Mouse (Mus musculus) lung, postnatal 14 days (tissue): ENCODE results near the gene Hnrnpul2.
A peak's percentile ranks its signal among the peaks of the same experiment; 100 is the strongest.

ENCODE experiments used
- DNase-seq: peaks from one replicate; pipeline ENCODE4 v3.0.0; 2021

Hnrnpul2 gene

DNA sequence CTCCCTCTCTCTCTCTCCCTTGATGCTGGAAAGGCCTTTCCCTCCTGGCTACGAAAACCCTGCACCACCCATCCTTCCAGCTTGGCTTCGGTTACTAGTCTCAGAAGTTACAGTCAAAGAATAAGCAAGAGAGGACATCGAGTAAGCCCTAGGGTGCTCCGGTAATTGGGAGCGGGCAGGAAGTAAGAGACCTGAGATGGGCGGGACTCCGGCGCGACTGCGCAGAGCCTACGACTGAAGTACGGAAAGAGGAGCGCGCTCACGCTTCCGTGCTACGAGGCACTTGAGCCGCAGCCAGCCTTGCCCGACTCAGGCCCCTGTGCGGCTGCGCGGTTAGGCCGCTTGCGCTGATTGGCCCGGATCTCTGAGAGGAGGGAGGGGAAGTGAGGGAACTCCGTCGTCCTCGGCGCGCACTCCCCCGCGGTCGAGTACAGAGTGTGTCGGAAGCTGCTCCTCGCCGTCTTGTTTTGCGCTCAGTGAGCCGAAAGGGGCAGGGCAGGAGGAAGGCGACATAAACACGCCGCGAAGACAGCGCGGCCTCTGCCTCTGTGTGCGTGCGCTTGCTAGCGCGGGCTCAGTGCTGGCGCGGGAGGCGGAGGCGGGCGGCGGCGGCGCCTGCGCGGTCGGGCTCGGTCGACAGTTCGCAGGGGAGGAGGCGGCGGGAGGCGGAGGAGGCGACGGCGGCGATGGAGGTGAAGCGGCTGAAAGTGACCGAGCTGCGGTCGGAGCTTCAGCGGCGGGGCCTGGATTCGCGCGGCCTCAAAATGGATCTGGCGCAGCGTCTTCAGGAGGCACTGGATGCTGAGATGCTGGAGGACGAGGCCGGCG lies at the start of gene Hnrnpul2:
Gene Hnrnpul2, plus strand, starts transcription at position 415 of the 828 bp plus-strand sequence.
- peak; percentile 98 for DNase-seq

DNA sequence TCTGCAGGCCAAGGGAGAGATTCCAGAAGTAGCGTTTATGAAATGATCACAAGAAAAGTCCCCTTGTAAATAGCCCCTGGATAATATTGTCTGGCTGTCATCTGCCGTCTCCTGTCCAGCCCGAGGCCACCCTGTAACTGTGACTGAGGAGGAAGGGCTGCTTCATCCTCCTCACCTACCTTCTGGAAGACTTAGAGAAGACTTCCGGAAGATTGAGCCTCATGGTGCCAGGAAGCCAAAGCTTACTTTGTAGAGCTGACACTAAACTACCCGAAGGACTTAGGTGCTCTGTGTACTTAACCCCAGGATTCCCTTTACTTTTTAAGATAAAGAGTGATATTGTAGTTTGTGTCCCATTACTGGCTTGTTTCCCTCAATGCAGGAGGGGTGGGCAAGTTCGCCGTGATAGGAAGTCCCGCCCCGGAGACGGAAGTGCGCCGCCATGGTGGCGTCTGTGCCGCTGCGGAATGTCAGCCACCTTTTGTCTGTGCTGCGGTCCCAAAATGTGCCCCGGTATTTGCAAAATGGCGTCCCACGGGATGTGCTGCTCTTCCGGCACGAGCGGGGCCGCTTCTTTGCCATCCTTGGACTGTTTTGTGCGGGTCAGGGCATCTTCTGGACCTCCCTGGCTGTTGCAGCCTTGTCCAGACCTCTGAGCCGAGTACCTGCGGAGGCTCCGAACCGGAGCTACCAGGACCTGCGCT lies 49.1 kb upstream of the Hnrnpul2 start, which contains the start of gene Tmem223:
Gene Tmem223, plus strand, starts transcription at position 430 of the 704 bp plus-strand sequence.
- peak; percentile 84 for DNase-seq

DNA sequence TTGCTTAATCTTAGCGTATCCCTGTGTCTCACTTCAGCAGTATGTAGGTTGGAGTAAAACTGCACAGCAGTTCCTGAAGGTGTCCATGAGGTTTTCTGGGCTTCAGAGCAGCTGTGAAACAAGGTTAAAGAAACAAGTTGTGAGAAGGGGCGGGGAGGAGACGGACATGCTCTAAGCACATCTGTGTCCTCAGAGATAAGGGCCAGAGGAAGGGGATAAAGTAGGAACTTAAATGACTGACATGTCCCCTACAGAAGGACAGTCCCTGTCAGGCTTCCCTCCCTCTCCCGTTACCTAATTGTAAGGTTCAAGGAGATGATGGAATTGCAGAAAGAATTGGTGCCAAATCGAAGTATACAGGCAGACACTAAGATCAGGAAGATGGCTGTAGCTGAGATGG lies 46.8 kb upstream of the Hnrnpul2 start:
- DNase-seq = no peak

DNA sequence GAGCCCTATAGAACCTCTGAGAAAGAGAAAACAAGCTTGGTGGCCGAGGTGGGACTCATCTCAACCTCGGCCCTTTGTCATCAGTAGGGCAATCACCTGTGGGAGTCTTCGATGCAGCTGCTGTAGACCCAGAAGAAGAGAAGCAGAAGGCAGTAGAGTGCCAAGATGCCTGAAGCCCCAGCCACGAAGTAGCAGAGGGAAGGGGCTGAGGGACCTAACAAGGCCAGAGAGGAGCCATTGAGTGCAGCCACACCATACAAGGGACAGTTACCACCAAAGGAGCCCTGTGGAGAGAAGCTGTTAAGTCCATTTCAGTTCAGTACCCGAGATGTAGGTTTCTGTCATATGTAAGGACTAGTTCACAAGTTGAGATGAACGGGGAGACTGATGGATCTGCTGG lies 46.4 kb upstream of the Hnrnpul2 start:
- no peak for DNase-seq

DNA sequence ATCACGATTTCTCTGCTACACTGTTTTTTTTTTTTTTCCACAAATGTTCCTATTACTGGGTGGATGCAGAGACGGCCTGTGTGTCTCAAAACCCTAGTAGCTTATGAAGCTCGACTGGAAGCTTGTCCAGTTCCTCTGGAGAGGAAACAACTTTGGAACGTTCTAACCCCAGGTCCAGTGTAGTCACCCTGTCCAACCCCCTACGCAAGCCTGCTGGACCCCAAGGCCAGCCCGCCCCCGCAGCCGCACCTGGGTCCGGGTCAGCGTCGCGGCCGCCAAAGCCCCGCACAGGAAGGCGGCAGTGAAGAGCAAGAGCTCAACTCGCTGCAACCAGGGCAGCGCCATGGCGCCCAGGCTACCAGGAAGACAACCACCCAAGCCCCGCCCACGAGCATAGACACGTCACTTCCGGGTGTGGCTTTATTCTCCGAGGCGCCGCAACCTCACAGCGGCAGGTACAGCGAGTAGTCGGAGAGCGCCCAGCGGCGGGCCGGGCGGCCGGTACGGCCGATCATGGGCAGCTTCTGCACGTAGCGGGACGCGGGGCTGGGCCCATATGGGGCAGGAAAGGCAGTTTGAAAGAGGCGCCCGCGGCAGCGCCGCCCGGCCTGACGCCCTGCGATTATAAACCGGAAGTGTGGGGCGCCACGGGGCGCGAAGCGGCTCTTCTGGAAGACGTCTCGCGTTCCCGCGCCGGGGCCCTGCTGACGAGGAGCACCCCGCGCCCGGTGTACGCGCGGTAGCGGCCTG lies 45.5 kb upstream of the Hnrnpul2 start, which contains the start of gene Tmem179b:
Gene Tmem179b, minus strand, starts transcription at position 382 of the 750 bp plus-strand sequence.
- DNase-seq = peak; percentile 98

DNA sequence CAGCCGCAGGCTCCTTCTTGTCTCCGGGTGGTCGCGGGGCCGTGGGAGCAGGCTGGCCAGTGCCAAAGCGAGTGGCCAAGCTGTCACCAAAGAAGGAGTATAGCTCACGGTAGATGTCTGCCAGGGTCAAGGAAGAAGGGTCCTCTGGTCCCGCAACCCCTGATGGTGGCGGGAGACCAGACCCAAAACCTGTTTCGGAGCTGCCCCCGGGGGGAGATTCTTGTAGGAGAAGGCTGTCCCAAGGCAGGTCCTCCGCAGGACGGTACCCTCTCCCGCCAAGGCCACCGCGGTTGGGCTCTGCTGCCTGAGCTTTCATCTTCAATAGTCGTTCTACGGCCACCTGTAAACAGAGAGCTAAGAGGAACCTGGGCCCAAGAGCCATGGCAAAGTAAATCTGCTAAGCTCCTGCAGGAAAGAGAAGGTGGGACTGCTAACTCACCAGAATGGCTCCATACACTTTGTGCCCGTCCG lies 44.8 kb upstream of the Hnrnpul2 start:
- DNase-seq = peak; percentile 10

DNA sequence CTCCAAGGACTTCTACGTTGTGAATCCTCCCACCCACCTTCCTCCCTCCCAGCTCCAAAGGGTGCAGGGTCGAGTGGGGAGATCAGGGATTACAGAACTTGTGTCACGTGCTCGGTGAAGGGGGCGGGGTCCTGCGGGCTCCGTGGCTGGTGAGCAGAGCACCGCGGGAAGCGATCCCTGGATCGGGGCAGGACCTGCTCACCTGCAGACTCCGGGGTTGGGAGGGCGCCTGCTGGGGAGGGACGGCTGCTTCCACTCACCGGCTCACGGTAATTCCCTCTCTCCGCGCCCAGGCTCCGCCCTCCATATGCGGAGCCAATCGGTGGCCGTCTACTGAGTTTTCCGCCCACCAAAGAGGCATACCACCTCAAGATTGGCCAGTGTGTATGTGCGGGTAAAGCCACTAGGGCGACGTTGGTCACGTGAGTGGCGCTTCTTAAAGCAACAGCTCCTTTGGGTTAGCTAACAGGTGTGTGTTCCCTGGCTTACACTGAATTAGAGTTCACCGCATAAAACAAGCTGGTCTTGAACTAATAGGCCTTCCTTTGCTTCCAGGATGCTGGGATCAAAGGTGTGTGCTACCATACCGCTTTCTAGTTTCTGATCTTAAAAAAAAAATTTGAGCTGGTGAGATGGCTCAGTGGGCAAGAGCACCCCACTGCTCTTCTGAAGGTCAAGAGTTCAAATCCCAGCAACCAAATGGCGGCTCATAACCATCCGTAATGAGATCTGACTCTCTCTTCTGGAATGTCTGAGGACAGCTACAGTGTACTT lies 33.6 kb upstream of the Hnrnpul2 start, which contains the start of gene Taf6l:
Gene Taf6l, minus strand, starts transcription at position 410 of the 774 bp plus-strand sequence.
- DNase-seq = peak; percentile 91

DNA sequence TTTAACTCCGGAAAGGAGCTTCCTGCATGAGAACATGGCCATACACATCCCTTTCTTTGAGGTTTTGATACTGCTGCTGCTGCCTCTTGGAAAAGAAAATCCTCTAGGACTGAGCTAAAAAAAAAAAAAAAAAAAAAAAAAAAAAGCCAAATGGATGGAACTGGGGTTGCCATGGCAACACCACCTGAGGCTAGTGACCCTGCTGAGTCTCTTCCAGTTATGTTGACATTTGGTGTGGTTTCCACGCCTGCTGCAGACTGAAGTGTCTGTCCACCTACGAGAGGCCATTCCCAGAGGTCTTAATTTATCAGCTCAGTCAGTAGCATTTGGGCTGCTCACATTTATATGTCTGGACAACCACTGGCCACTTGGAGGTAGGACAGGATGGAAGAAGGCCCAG lies 31.3 kb upstream of the Hnrnpul2 start:
- no peak for DNase-seq

DNA sequence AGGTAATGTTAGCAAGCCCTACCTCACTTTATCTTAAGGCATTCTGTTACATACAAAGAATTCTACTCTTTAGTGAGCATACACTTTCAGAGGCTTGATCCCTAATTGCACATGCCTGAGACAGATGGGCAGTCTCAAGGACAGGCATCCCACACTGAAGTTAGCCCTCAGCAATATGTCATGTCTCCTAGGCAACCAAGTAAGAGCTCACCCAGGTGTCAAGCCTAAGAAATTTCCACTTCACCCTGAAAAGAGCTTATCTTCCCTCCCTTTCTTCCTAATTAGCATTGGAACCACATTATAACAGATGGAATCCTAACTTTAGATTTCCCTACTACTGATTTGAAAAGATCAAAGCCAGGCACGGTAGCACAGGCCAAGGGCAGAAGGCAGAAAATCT lies 30.6 kb upstream of the Hnrnpul2 start:
- no peak for DNase-seq

DNA sequence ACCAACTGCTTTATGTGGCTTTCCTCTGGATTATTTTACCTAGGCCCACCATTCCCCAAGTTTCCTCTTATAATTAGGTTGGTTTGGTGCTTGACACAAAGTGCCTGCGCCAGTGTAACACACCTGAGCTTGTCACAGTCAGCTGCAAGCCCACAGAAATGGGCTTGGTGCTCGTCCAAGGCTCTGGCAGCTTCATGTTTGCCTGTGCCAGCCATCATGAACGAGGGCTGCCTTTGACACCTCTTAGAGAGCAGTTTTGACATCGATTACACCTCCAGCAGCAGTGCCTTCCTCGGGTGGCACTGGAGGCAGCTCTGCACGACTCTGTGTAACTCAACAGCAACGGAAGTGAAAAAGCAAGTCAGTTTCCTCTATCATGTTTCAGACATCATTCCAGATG lies 29.6 kb upstream of the Hnrnpul2 start:
- no peak for DNase-seq

DNA sequence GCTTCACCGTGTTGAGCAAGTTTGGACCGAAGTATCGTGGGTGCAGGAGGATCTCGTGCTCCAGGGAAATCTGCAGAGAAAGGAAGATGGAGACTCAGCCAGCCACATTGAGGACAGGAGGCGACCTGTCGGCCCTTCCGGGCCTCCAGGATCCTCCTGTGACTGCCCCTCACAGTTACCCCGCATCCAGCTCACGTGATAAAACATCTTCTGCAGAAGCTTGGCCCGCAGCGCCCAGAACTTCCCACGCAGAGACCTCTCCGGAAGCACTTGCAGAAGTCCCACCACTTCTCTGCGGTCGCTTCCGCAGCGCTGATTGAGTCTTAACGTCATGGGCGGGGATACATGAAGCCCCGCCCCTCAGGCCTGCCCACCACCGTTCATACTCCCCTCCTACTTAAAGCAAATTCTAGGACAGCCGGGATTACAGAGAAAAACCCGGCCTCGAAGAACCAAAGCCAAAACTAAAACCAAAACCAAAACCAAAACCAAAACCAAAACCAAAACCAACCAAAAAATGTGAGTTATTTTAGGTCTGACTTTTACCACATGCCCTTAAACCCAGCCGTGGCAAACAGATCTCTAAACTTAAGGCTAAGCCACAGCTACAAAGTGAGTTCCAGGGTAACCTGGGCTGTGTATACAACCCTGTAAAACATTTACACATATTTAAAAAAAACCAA lies 21.4 kb upstream of the Hnrnpul2 start, which contains the start of gene Polr2g:
Gene Polr2g, minus strand, starts transcription at position 314 of the 683 bp plus-strand sequence.
- peak; percentile 91 for DNase-seq

DNA sequence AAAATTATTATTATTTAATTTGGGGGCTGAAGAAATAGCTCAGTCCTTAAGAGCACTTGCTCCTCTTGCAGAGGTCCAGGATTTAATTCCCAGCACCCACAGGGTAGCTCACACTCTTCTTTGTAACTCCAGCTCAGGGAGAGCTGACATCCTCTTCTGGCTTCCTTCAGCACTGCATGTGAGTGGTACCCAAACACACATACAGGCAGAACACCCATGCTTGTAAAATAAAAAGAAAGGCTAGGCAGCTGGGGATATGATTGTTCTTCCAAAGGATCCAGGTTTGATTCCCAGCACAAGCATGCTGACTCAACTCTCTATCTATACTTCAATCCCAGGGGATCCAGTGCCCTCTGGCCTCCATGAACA lies 20.9 kb upstream of the Hnrnpul2 start:
- DNase-seq = no peak

DNA sequence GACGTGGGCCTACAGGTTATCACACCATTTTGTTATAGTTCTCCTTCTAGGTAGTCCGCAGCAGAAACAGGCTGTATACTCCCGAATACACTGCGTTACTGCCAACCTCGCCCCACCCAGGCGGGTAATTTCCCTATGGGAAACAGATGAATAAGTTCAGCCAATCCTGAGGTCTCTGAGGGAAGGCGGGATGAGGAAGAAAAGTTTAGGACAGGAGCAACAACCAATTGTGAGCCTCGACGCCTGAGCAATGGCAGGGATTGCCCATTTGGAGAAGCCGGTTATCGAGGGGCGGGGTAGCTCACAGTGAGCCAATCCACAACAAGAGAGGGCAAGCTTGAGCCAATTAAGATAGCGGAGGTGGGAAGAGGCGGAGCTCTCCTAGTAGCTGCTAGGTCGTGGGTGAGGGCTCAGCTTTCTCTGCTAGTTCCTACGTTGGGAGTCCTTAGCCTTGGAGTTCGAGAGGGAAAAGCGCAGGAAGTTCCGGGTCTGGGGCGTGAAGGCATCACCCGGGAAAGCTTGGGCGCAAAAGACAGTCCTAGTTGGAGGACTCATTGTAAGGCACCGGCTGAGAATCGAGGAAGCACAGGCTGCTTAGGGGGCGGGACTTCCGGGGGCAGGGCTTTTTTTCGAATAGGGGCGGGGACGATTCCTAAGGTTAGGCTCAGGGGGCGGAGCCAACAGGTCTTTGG lies 17.5 kb upstream of the Hnrnpul2 start, which contains the start of gene Zbtb3:
Gene Zbtb3, plus strand, starts transcription at position 426 of the 692 bp plus-strand sequence.
- DNase-seq = peak; percentile 91

DNA sequence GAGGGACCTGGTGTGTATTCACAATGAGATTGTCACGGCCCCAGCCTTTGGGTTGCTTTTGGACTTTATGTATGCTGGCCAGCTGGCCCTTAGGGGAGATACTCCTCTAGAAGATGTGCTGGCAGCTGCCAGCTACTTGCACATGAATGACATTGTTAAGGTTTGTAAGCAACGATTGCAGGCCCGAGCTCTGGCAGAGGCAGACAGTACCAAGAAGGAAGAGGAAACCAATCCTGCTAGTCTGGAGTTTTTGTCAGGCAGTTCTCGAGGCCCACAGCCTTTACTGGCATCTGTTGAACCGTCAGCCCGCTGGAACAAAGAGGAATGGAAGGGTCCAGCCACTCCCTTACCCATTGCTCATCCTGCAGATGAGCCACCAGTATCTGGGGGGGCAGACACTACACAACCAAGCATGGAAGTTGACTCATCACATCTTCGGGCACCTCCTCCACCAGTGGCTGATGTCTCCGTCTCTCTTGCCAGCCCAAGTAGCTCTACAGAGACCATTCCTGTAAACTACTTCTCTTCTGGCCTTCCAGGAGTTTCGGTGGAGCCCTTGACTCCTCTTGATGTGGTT lies 16.5 kb upstream of the Hnrnpul2 start:
- no peak for DNase-seq

DNA sequence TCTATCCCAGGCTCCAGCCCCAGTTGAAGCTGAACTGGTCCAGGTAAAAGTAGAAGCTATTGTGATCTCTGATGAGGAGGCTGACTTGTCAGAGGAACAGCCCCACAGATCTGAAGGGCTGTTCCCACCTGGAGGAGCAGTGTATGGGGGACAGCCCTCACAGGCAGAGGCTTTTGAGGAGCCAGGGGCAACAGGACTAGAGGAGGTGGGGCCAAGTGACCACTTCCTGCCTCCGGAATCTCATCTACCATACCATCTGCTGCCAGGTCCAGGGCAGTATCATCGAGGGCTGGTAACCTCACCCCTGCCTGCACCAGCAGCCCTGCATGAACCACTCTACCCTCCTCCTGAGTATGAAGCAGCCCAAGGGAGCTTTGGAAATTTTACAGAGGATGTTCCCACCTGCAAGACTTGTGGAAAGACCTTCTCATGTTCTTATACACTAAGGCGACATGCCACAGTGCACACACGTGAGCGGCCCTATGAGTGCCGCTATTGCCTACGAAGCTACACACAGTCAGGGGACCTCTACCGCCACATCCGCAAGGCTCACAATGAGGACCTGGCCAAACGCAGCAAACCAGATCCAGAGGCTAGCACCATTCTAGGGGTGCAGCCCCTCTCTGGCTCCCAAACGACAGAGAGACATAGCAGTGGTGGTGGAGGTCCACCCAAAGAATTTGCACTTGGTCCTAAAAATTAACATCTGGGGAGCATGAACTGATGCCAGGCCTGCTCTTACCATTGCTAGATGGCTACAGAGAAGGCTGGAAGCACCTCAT lies 15.7 kb upstream of the Hnrnpul2 start:
- no peak for DNase-seq

DNA sequence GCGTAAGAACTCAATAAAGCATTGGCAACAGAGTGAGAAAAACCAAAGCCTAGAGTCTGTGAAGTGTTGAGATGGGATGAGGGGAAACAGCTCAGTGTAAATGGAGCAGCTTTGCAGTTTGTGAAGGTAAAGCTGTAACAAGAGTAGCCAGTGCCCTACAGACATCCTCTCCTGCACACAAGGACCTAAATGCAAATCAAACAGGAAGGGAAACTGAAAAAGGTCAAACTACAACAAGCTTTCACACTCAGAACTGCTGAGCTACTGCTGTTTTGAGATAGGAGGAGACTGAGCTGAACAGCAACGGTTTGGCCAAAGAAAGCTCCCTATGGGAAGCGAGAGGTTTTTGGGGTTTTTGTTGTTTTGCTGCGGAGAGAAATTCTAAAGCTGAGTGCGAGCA lies 13.0 kb upstream of the Hnrnpul2 start:
- no peak for DNase-seq

DNA sequence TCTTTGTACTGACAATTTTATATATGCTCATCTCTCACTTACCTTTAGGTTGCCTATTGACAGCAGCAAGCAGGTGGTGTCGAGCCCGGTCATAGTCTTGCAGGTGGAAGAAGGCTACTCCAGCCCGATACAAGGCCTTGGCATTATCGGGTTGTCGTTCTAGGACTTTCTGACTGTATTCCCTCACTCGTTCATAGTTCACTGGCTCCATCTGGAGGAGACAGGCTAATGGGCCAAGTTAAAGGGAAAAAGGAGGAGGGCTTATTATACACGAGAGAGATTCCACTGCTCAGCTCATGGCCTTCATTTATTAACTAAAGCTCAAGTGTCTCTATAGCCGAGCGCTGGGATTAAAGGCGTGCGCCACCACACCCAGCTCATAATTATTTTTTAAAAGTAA lies 4.0 kb upstream of the Hnrnpul2 start:
- DNase-seq = no peak

DNA sequence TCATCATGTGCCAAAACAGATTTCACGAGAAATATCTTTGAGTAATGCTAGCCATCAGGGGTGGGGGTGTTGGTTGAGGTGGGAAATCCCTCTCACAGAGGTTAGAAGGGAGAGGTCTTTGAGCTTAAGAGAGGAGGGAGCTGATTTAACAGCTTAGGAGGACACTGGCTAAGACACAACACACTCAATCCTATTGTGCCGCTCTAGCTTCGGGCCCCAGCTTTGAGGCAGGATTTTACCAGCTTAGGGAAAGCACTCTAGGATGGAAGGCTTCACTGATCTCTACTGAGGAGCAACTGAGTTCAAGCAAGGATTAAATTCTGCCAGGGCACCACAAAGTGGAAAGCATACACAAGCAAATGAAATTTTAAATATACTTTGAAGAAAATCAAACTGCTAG lies 2.8 kb upstream of the Hnrnpul2 start:
- no peak for DNase-seq

DNA sequence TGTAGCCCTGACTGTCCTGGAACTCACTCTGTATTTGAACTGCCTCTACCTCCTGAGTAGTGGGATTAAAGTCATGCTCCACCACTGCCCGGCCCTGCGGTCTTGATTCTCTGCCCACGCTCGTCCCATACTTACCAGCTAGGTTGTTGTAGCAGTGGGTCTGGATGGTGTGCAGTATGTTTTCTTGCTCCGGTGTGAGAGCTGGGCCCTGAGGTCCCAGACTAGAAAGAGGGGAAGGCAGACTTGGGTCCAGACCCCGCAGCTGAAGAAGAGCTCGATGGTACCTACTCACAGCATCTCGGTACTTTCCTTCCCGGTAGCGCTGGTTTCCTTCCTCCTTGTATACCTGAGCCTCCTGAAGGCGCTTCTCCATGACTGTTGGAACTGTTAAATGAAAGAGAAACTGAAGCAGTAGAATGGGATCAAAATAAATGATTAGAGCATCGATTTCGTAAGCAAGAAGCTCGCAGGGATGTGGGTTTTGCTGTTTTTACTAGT lies 1.5 kb upstream of the Hnrnpul2 start:
- no peak for DNase-seq
